Comparison of ENCODE assay signal across 9 mouse cellular contexts in the genomic region with DNA sequence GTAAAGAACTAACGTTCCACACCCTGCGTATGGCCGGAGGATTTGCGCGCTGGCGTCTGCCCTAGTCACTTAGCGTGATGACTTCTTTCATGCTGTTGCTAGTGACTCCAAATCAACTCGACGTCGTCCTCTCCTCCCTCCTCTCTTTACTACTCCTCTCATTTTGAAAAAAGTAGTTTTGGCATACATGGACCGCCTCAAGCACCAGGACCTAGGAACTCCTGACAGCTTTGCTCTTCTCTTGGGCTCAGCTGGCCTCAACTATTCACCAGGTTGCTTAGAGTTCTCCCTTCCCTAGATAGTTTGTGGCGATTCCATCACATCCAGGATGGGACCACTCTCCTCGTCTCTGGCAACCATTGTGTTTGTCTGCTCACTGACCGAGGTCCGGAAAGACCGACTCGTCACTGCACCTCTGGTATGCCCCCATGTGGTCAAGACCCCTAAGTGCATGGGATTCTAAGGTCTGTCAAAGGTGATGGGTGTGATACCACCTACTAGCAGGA. TPM values are rescaled to one million over a fixed set of nuclear protein-coding genes. Genes with fewer than 3 reads are reported as not detected.
DNase-seq lines count a peak whose midpoint lies in the region; ATAC-seq and TF ChIP-seq lines count a peak whose summit lies in the region.
"Had no signal": no experiment of that assay in that cellular context is flagged by ENCODE, and none has a peak within 500 bp of the region (broad histone marks: within the 10 kb centered on the region; RNA-seq: fewer than 3 reads in every experiment).

No protein-coding gene starts in this region.

- 0% methylated on average over 17 of the region's 17 CpGs for WGBS in forebrain, embryonic 10.5 days
- WGBS in heart, embryonic 16.5 days, result 0% methylated on average over 17 of the region's 17 CpGs
- 0% methylated on average over 17 of the region's 17 CpGs for WGBS in liver, embryonic 15.5 days (ENCODE audit: insufficient replicate concordance)
- WGBS in neural tube, embryonic 11.5 days, result 0% methylated on average over 17 of the region's 17 CpGs
- under 1% methylated on average over 17 of the region's 17 CpGs for WGBS in stomach, embryonic 16.5 days

- peak; percentile 58 for TF ChIP-seq POLR2A in CH12.LX (IDR thresholded peaks at IDR 0.05; ENCODE audit: low read depth, low read length)

- H3K27me3 ChIP-seq in CH12.LX (replicated peaks), result no peaks in the 10 kb centered on the region
- H3K27me3 ChIP-seq in forebrain, embryonic 10.5 days (ENCODE audit: poor library complexity, severe bottlenecking), result peaks cover 4% of the 10 kb centered on the region; the same call in 1 of the 2 replicates
- H3K27me3 ChIP-seq in heart, embryonic 16.5 days (ENCODE audit: control insufficient read depth, insufficient read depth, low read length), result no peaks in the 10 kb centered on the region
- no peaks in the 10 kb centered on the region for H3K27me3 ChIP-seq in liver, embryonic 15.5 days
- no peaks in the 10 kb centered on the region for H3K27me3 ChIP-seq in neural tube, embryonic 11.5 days (ENCODE audit: control insufficient read depth, insufficient read depth, low read length)
- H3K27me3 ChIP-seq in stomach, embryonic 16.5 days (ENCODE audit: control insufficient read depth, insufficient read depth, low read length), result no peaks in the 10 kb centered on the region

- peak; percentile 74 for TF ChIP-seq RAD21 in CH12.LX (IDR thresholded peaks at IDR 0.05; ENCODE audit: low read depth, low read length)

- peak; percentile 19; the same call in 1 of the 2 replicates for ATAC-seq in heart, embryonic 16.5 days (replicated peaks; ENCODE audit: extremely low read depth, insufficient read depth, low FRiP score)
- peak; percentile 48 for ATAC-seq in liver, embryonic 15.5 days (ENCODE audit: insufficient read depth)
- ATAC-seq in neural tube, embryonic 11.5 days (ENCODE audit: insufficient read depth, low FRiP score, low TSS enrichment), result peak; percentile 10
- ATAC-seq in stomach, embryonic 16.5 days (ENCODE audit: insufficient read depth, low FRiP score), result peak; percentile 2; the same call in 1 of the 2 replicates

- no peaks in the 10 kb centered on the region for H3K36me3 ChIP-seq in CH12.LX (replicated peaks in 1 of 2; ENCODE audit: control insufficient read depth in 1 of 2, insufficient read depth in 1 of 2, low read length in 1 of 2)
- H3K36me3 ChIP-seq in forebrain, embryonic 10.5 days (replicated peaks), result no peaks in the 10 kb centered on the region
- no peaks in the 10 kb centered on the region for H3K36me3 ChIP-seq in heart, embryonic 16.5 days (ENCODE audit: control insufficient read depth, insufficient read depth)
- H3K36me3 ChIP-seq in liver, embryonic 15.5 days (replicated peaks), result no peaks in the 10 kb centered on the region
- H3K36me3 ChIP-seq in neural tube, embryonic 11.5 days (ENCODE audit: control insufficient read depth, insufficient read depth, low read length), result no peaks in the 10 kb centered on the region
- no peaks in the 10 kb centered on the region for H3K36me3 ChIP-seq in stomach, embryonic 16.5 days (ENCODE audit: control insufficient read depth, insufficient read depth, low read length)

- peak; percentile 96 for DNase-seq in CH12.LX (ENCODE audit: extremely low read depth)
- peak; percentile 94 for DNase-seq in c-Kit-positive CD71-negative TER-119-negative erythroid progenitor cells, embryonic 14.5 days (ENCODE audit: low read depth)
- DNase-seq in forebrain, embryonic 10.5 days (ENCODE audit: extremely low spot score, low spot score), result peak; percentile 84
- DNase-seq in kidney, postnatal 25 days, result peak; percentile 90 to 92
- peak; percentile 85 for DNase-seq in neural tube, embryonic 11.5 days (ENCODE audit: low spot score)

- in situ Hi-C loops in CH12.LX (cut with MboI; ENCODE audit: low pct_ligation_motif_present, low pct_unique_long_range_greater_than_20kb, low sequenced_read_pairs), result loop anchor here (25.0 kb wide), 1 partner anchor 523 kb away; no protein-coding TSS in a partner anchor

- H3K9ac ChIP-seq in CH12.LX (ENCODE audit: insufficient read depth, low read depth), result peak overlapping the region; percentile 74
- peak overlapping the region; percentile 67 for H3K9ac ChIP-seq in heart, embryonic 16.5 days (ENCODE audit: low read length)
- H3K9ac ChIP-seq in liver, embryonic 15.5 days, result peak overlapping the region; percentile 51
- peak overlapping the region; percentile 55 for H3K9ac ChIP-seq in neural tube, embryonic 11.5 days (ENCODE audit: low read length)
- H3K9ac ChIP-seq in stomach, embryonic 16.5 days (ENCODE audit: low read length), result peak overlapping the region; percentile 59

- H3K4me3 ChIP-seq in CH12.LX (replicated peaks in 1 of 3; ENCODE audit: low read depth in 2 of 3, low read length in 2 of 3, poor library complexity in 1 of 3), result peak overlapping the region; percentile 71 to 91 (median 76)
- H3K4me3 ChIP-seq in forebrain, embryonic 10.5 days, result peak overlapping the region; percentile 71
- H3K4me3 ChIP-seq in heart, embryonic 16.5 days (ENCODE audit: low read length), result peak overlapping the region; percentile 87
- H3K4me3 ChIP-seq in liver, embryonic 15.5 days (replicated peaks), result peak overlapping the region; percentile 69
- peak overlapping the region; percentile 68 for H3K4me3 ChIP-seq in neural tube, embryonic 11.5 days (ENCODE audit: low read depth, low read length)
- peak overlapping the region; percentile 86 for H3K4me3 ChIP-seq in stomach, embryonic 16.5 days (replicated peaks; ENCODE audit: low read length)

- no peaks in the 10 kb centered on the region for H3K79me2 ChIP-seq in CH12.LX (replicated peaks; ENCODE audit: control insufficient read depth, extremely low read depth, insufficient read depth, poor library complexity, severe bottlenecking)

- 0 out of 2 replicates have a peak, but pooled peaks have one; percentile 42 for TF ChIP-seq EP300 in CH12.LX (IDR thresholded peaks at IDR 0.05; ENCODE audit: low read length)

- H3K27ac ChIP-seq in CH12.LX (ENCODE audit: insufficient read depth, low read depth), result peak overlapping the region; percentile 91
- H3K27ac ChIP-seq in forebrain, embryonic 10.5 days, result peak overlapping the region; percentile 93
- peak overlapping the region; percentile 96 for H3K27ac ChIP-seq in heart, embryonic 16.5 days (ENCODE audit: low read length)
- peak overlapping the region; percentile 78 for H3K27ac ChIP-seq in liver, embryonic 15.5 days (replicated peaks)
- H3K27ac ChIP-seq in neural tube, embryonic 11.5 days (ENCODE audit: low read depth, low read length), result peak overlapping the region; percentile 39; the same call in 1 of the 2 replicates
- peak overlapping the region; percentile 99 for H3K27ac ChIP-seq in stomach, embryonic 16.5 days (ENCODE audit: low read length)

- TF ChIP-seq CTCF in CH12.LX (conservative IDR thresholded peaks at IDR 0.05 in 1 of 2, IDR thresholded peaks at IDR 0.05 in 1 of 2; ENCODE audit: low read depth in 2 of 2, low read length in 2 of 2), result peak; percentile 58 to 94

- dilution Hi-C loops in CH12.LX (cut with MboI; ENCODE audit: extremely low pct_ligation_motif_present, extremely low pct_unique_long_range_greater_than_20kb, low sequenced_read_pairs), result no loop called here

- H3K9me3 ChIP-seq in CH12.LX (replicated peaks; ENCODE audit: low read length), result no peaks in the 10 kb centered on the region
- H3K9me3 ChIP-seq in forebrain, embryonic 10.5 days, result no peaks in the 10 kb centered on the region
- H3K9me3 ChIP-seq in heart, embryonic 16.5 days (replicated peaks; ENCODE audit: control insufficient read depth, low read length), result no peaks in the 10 kb centered on the region
- H3K9me3 ChIP-seq in liver, embryonic 15.5 days (replicated peaks), result no peaks in the 10 kb centered on the region
- H3K9me3 ChIP-seq in neural tube, embryonic 11.5 days (ENCODE audit: control insufficient read depth, low read length), result no peaks in the 10 kb centered on the region
- H3K9me3 ChIP-seq in stomach, embryonic 16.5 days (replicated peaks; ENCODE audit: control insufficient read depth, low read length), result no peaks in the 10 kb centered on the region

- H3K4me2 ChIP-seq in CH12.LX (ENCODE audit: insufficient read depth, low read depth, poor library complexity, severe bottlenecking), result peak overlapping the region; percentile 75
- H3K4me2 ChIP-seq in heart, embryonic 16.5 days (ENCODE audit: low read depth, low read length), result peak overlapping the region; percentile 79
- H3K4me2 ChIP-seq in liver, embryonic 15.5 days, result peak overlapping the region; percentile 84
- peak overlapping the region; percentile 60 for H3K4me2 ChIP-seq in neural tube, embryonic 11.5 days (ENCODE audit: low read depth)
- peak overlapping the region; percentile 75 for H3K4me2 ChIP-seq in stomach, embryonic 16.5 days (ENCODE audit: low read depth, low read length)

- peaks cover 4 to 41% of the 10 kb centered on the region in 2 experiments; a peak in 3 of 4 replicates for H3K4me1 ChIP-seq in CH12.LX (ENCODE audit: control insufficient read depth in 1 of 2, insufficient read depth in 2 of 2)
- peaks cover 41% of the 10 kb centered on the region for H3K4me1 ChIP-seq in forebrain, embryonic 10.5 days
- H3K4me1 ChIP-seq in heart, embryonic 16.5 days (ENCODE audit: control insufficient read depth, insufficient read depth, low read length), result peaks cover 8% of the 10 kb centered on the region
- H3K4me1 ChIP-seq in liver, embryonic 15.5 days (replicated peaks), result peaks cover 67% of the 10 kb centered on the region
- H3K4me1 ChIP-seq in neural tube, embryonic 11.5 days (ENCODE audit: control insufficient read depth, insufficient read depth, low read length), result no peaks in the 10 kb centered on the region
- peaks cover 12% of the 10 kb centered on the region; the same call in 1 of the 2 replicates for H3K4me1 ChIP-seq in stomach, embryonic 16.5 days (ENCODE audit: control insufficient read depth, insufficient read depth, low read length)

RNA-seq across cellular contexts. Expression of a gene that starts 13.2 kb away (rescaled TPM):
- total RNA-seq in CH12.LX (2012; rRNA removed), result not detected in 2 replicates
- total RNA-seq in CH12.LX (2014; rRNA removed), result not detected in 2 replicates
- polyA plus RNA-seq in CH12.LX (2012; ENCODE audit: insufficient read length, low read depth), result not detected in 2 replicates
- not detected in 2 replicates for polyA plus RNA-seq in forebrain, embryonic 10.5 days (2016; fragmentation: Nextera tagmentation; extraction: Ambion mirVana)
- 0.17 and 0.49 TPM in 2 replicates for polyA plus RNA-seq in heart, embryonic 16.5 days (2015; fragmentation: Nextera tagmentation; extraction: Ambion mirVana)
- polyA plus RNA-seq in liver, embryonic 15.5 days (2015; fragmentation: Nextera tagmentation; extraction: Ambion mirVana), result 0.18 and 0.23 TPM in 2 replicates
- 0.16 TPM in 1 of 2 replicates, not detected in the other for polyA plus RNA-seq in neural tube, embryonic 11.5 days (2014; fragmentation: Nextera tagmentation; extraction: Ambion mirVana)
- 0.56 and 0.81 TPM in 2 replicates for polyA plus RNA-seq in stomach, embryonic 16.5 days (2015; fragmentation: Nextera tagmentation; extraction: Ambion mirVana)
- total RNA-seq: layer of hippocampus, adult 18-20 months had no signal

RNA-seq across cellular contexts. Expression of a gene that starts 13.2 kb away (rescaled TPM):
- total RNA-seq in CH12.LX (2012; rRNA removed) (not detected in 2 replicates), CH12.LX (2014; rRNA removed) (not detected in 2 replicates)
- polyA plus RNA-seq in CH12.LX (2012; ENCODE audit: insufficient read length, low read depth), result not detected in 2 replicates
- not detected in 2 replicates for polyA plus RNA-seq in forebrain, embryonic 10.5 days (2016; fragmentation: Nextera tagmentation; extraction: Ambion mirVana)
- polyA plus RNA-seq in heart, embryonic 16.5 days (2015; fragmentation: Nextera tagmentation; extraction: Ambion mirVana), result 0.26 TPM in 1 of 2 replicates, not detected in the other
- polyA plus RNA-seq in liver, embryonic 15.5 days (2015; fragmentation: Nextera tagmentation; extraction: Ambion mirVana), result not detected in 2 replicates
- polyA plus RNA-seq in neural tube, embryonic 11.5 days (2014; fragmentation: Nextera tagmentation; extraction: Ambion mirVana), result not detected in 2 replicates
- polyA plus RNA-seq in stomach, embryonic 16.5 days (2015; fragmentation: Nextera tagmentation; extraction: Ambion mirVana), result 0.44 TPM in 1 of 2 replicates, not detected in the other
- total RNA-seq: layer of hippocampus, adult 18-20 months had no signal

RNA-seq across cellular contexts. Expression of a gene that starts 48.1 kb away (rescaled TPM):
- total RNA-seq in CH12.LX (2012; rRNA removed) (34.4 and 38.5 TPM in 2 replicates), CH12.LX (2014; rRNA removed) (104 and 134 TPM in 2 replicates)
- polyA plus RNA-seq in CH12.LX (2012; ENCODE audit: insufficient read length, low read depth), result 80.7 and 90.3 TPM in 2 replicates
- not detected in 2 replicates for polyA plus RNA-seq in forebrain, embryonic 10.5 days (2016; fragmentation: Nextera tagmentation; extraction: Ambion mirVana)
- polyA plus RNA-seq in heart, embryonic 16.5 days (2015; fragmentation: Nextera tagmentation; extraction: Ambion mirVana), result 0.29 and 1.2 TPM in 2 replicates
- 0.17 and 0.25 TPM in 2 replicates for polyA plus RNA-seq in liver, embryonic 15.5 days (2015; fragmentation: Nextera tagmentation; extraction: Ambion mirVana)
- polyA plus RNA-seq in neural tube, embryonic 11.5 days (2014; fragmentation: Nextera tagmentation; extraction: Ambion mirVana), result not detected in 2 replicates
- 0.17 and 0.25 TPM in 2 replicates for polyA plus RNA-seq in stomach, embryonic 16.5 days (2015; fragmentation: Nextera tagmentation; extraction: Ambion mirVana)
- total RNA-seq: layer of hippocampus, adult 18-20 months had no signal

RNA-seq across cellular contexts. Expression of a gene that starts 50.3 kb away (rescaled TPM):
- not detected in 2 replicates for total RNA-seq in CH12.LX (2012; rRNA removed)
- total RNA-seq in CH12.LX (2014; rRNA removed), result not detected in 2 replicates
- polyA plus RNA-seq in CH12.LX (2012; ENCODE audit: insufficient read length, low read depth), result not detected in 2 replicates
- not detected in 2 replicates for polyA plus RNA-seq in forebrain, embryonic 10.5 days (2016; fragmentation: Nextera tagmentation; extraction: Ambion mirVana)
- polyA plus RNA-seq in heart, embryonic 16.5 days (2015; fragmentation: Nextera tagmentation; extraction: Ambion mirVana), result 0.16 and 0.39 TPM in 2 replicates
- polyA plus RNA-seq in liver, embryonic 15.5 days (2015; fragmentation: Nextera tagmentation; extraction: Ambion mirVana), result 0.25 and 0.37 TPM in 2 replicates
- polyA plus RNA-seq in neural tube, embryonic 11.5 days (2014; fragmentation: Nextera tagmentation; extraction: Ambion mirVana), result not detected in 2 replicates
- 0.25 and 0.27 TPM in 2 replicates for polyA plus RNA-seq in stomach, embryonic 16.5 days (2015; fragmentation: Nextera tagmentation; extraction: Ambion mirVana)
- total RNA-seq: layer of hippocampus, adult 18-20 months had no signal

RNA-seq across cellular contexts. Expression of a gene that starts 51.6 kb away (rescaled TPM):
- total RNA-seq in CH12.LX (2012; rRNA removed) (51.6 and 53.5 TPM in 2 replicates), CH12.LX (2014; rRNA removed) (121 and 124 TPM in 2 replicates)
- 49.4 and 49.7 TPM in 2 replicates for polyA plus RNA-seq in CH12.LX (2012; ENCODE audit: insufficient read length, low read depth)
- polyA plus RNA-seq in forebrain, embryonic 10.5 days (2016; fragmentation: Nextera tagmentation; extraction: Ambion mirVana), result 0.52 and 0.64 TPM in 2 replicates
- 1.7 and 5.3 TPM in 2 replicates for polyA plus RNA-seq in heart, embryonic 16.5 days (2015; fragmentation: Nextera tagmentation; extraction: Ambion mirVana)
- polyA plus RNA-seq in liver, embryonic 15.5 days (2015; fragmentation: Nextera tagmentation; extraction: Ambion mirVana), result 5.8 and 6.9 TPM in 2 replicates
- polyA plus RNA-seq in neural tube, embryonic 11.5 days (2014; fragmentation: Nextera tagmentation; extraction: Ambion mirVana), result 0.58 and 1.3 TPM in 2 replicates
- polyA plus RNA-seq in stomach, embryonic 16.5 days (2015; fragmentation: Nextera tagmentation; extraction: Ambion mirVana), result 1.5 and 2.1 TPM in 2 replicates

Comparison
In these comparisons a context has a peak if more than half of its experiments do, and no peak if none do; other contexts are left out.
1. Peak in every context shown above with its lines: DNase-seq, ATAC-seq, H3K4me3 ChIP-seq and H3K27ac ChIP-seq.
2. H3K27ac ChIP-seq: peak in every context shown above with its lines; median percentile 99 in stomach, embryonic 16.5 days; 96 in heart, embryonic 16.5 days; 93 in forebrain, embryonic 10.5 days; 91 in CH12.LX; 78 in liver, embryonic 15.5 days; 39 in neural tube, embryonic 11.5 days.
3. RNA of a gene that starts 48.1 kb away (polyA plus RNA-seq): 80.7 to 90.3 TPM in CH12.LX; 0.29 to 1.2 TPM in heart, embryonic 16.5 days, 0.17 to 0.25 TPM in liver, embryonic 15.5 days, 0.17 to 0.25 TPM in stomach, embryonic 16.5 days, not detected in forebrain, embryonic 10.5 days and not detected in neural tube, embryonic 11.5 days; every median in the first group is over 10 times any median in the second.